Mouse (Mus musculus): ENCODE measurements at regions not wholly inside any gene's neighbourhood (a gene's known extent, or its start where the extent isn't known, plus 50 kb on each side); places are given as distances from the start of the nearest gene placed in this dataset.
A peak's percentile ranks its signal among the peaks of the same experiment; 100 is the strongest.

DNA sequence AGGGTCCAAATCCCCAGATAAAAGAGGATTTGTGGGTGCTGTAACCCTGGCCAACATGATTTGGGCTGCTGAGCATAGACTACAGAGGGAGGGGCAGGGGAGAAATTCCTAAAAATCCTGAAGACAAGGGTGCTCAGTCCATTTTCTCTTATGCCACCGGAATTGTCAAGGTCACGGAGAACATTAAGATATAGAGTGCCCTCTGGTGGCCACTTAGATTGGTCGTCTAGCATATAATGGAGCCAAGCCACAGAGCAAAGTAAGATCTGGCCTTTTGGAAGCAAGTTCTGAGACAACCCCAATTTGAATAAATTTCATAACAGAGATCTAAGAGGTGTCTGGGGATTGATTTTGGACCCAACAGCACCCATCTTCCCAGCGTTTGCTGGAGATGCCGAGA is 250.0 kb downstream of the Prr32 start:
- TF ChIP-seq CTCF (IDR thresholded peaks at IDR 0.05) = peak; percentile 30
- Histone ChIP-seq H3K27ac (no peak overlapping the region), H3K4me3 (no peak overlapping the region)
- intact Hi-C loops (cut with DNase I) = no loop called here
- no peak for DNase-seq (ENCODE audit: extremely low spot score in 1 of 2, low spot score in 2 of 2)

Data from left cerebral cortex, adult 2 months (tissue).